Mouse (Mus musculus): ENCODE results near the gene Ly6g6f.

The Ly6g6f gene

DNA sequence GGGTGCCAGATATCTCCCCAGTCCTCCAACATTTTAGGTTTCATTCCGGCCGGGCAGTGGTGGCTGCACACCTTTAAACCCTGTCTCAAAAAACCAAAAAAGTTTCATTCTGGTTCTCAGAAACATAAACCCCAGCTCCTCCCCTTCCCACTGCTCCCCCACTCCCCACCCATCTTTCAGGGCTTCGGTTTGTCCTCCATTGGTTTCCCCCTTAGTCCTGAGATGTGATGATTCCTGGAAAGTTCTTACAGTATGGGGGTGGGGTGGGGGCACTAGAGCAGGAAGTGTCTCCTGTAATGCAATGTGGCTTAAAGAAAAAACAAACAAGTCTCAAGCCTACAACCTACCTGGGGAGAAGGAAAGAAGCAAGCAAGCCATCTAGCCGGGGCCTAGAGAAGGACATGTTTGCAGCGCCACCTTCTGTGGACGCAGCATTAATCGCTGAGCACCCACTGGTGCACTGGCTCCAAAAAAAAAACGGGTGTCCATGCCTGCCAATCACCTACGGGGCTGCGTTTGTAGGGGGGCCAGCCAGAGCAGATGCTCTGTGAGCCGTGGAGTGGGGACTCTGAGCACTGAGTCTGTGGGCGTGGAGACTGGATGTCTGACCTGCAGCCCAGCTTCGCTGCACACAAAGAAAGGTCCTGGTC lies 20.5 kb upstream of the Ly6g6f start:
- DNase-seq (ENCODE audit: low spot score) = peak; percentile 53

GRCm38 (mm10) chr17:35104754-35105153 lies 19.3 kb upstream of the Ly6g6f start:
- DNase-seq (ENCODE audit: low spot score) = peak; percentile 71

GRCm38 (mm10) chr17:35104079-35104478 lies 18.7 kb upstream of the Ly6g6f start:
- peak; percentile 23 for DNase-seq (ENCODE audit: low spot score)

DNA sequence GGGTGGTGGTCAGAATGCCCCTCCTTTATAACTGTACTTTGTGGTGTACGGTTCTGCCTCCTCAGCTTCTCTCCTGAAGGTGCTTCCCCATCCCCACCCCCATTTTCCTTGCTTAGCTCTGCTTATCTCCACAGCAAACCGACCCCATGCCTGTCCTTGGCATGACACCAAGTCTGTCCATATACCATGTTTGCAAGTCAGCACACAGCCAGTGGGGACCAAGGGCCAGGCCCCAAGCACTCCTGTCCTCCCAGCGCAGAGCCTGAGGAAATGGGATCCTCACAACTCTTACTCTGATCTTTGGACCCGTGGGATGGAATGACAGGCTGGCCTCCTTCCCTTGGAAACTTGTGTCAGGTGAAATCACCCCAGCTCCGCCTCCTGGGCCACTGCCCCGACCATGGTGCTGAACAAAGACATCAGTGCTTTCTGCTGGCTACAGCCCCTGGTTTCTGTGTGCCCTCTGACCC lies 17.8 kb upstream of the Ly6g6f start:
- DNase-seq (ENCODE audit: low spot score) = no peak

GRCm38 (mm10) chr17:35102299-35102698 lies 16.9 kb upstream of the Ly6g6f start:
- DNase-seq (ENCODE audit: low spot score) = no peak

- no peak for DNase-seq (ENCODE audit: low spot score)
Measured at GRCm38 (mm10) chr17:35101161-35101560, 15.8 kb upstream of the Ly6g6f start.

DNA sequence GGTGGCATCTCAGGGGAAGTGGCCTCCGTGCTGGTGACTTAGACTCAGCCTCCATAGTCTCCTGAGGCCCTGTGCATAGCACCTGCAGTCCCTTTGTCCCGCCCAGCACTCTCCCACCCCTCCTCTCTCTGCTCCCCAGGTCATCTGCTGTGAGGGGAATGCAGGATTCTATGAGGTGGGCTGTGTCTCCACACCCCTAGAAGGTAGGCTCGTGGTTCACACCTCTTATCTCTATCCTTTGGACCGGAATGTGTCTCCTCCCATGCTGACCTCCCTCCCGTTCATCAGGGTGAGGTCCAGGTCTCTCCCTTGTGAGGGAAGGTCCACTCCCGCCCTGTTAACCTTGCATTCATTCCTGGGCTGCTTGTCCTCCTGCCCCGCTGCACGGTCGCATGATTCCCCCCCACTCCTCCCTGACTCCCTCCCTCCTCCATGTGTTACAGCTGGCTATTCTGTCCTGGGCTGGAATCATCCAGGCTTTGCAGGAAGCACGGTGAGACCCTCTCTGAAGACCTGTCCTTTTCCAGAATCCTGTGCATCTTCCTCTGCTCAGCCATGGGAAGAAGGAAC lies 14.9 kb upstream of the Ly6g6f start:
- no peak for DNase-seq (ENCODE audit: low spot score)

DNA sequence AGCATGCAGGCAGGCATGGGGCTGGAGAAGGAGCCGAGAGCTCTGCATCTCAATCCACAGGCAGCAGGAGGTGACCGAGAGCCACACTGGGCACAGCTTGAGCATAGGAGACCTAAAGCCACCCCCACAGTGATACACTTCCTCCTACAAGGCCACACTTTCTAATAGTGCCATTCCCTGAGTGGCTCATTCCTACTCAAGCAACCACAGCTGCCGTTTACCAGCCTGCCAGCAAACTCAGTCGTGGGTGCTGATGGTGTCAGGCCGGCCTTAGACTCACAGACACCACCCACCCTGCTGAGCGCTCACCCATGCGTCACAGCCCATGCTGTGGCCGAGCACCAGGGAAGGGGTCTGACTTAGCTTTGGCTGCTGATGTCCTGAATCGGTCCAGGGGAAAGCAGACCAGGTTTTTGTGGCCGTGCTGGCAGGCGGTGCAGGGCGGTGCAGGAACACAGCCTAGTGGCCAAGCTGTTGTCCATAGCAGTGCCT lies 11.8 kb upstream of the Ly6g6f start:
- no peak for DNase-seq (ENCODE audit: low spot score)

GRCm38 (mm10) chr17:35096597-35096996 lies 11.2 kb upstream of the Ly6g6f start:
- no peak for DNase-seq (ENCODE audit: low spot score)

DNA sequence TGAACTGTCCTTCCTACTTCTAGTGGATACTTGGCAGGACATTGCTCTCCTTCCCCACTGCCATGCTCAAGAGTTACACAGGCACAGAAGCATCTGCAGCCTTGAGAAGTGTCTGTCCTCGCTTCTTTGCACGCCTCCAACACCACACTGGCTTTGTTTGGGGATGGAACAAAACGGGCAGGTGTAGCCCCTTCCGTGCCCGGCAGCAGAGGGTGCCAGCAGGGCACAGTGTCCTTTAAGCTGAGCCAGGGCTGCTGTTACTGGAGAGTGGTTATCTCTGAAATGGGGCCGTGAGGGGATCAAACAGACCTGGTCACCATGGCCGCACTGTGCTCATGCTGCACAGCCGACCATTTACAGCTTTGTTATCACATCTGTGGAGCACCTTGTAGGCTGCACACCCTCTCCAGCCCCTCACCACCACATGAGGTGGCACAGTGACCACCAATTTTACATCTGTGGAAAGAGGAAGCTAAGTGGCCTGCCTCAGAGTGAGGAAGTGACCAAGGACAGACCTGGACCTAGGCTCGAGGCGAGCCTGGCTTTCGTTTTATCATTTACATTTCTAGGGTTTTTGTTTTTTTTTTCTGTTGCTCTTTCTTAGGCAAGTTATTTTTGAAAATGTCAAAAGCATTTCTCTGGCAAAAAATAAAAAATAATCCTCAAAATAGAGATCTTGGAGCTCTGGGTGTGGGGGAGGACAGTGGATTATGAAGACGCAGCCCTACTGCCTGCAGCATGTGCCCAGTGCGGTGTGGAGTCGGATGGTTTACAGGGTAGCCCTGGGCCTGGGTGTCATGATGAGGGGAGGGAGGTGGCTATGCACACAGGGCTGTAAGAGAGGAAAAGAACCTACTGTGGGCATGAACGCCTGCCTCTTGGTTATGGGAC lies 9.3 kb upstream of the Ly6g6f start:
- DNase-seq (ENCODE audit: low spot score) = no peak

GRCm38 (mm10) chr17:35092403-35093198 lies 7.2 kb upstream of the Ly6g6f start:
- DNase-seq (ENCODE audit: low spot score) = no peak

DNA sequence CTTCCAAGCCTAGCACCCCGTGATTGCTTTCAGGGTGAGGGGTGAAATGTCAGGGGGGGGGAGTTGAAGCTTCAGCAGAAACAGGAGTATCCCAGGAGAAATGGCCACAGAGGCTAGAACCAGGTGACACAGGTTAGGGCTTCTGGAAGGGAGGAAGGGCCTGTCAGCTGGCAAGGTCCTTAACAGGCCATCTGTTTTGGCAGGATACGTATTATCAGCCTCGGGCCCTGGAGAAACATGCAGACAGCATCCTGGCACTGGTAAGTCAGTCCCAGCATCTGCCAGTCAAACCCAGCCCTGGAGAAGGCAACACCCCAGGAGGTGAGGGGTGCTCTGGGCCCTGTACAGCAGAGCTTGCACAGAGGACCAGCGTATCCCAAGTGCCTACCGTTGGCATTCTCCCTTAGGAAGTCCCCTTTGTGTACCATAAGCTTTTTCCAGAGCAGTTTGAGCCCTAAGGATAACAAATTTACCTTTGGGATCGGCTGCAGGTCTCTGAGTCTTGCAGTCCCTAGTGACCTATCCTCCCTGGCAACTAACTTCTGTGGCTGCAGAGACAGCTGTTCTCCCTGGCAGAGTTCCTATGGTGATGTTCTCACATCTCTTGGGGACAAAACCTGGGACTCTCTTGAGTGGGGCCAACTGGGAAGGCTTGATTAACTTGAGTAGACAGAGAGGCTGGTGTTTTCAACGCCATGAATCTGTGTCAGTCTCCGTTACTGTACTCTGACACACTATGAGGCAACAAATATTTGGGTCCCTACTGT lies 4.9 kb upstream of the Ly6g6f start:
- DNase-seq (ENCODE audit: low spot score) = peak; percentile 67

DNA sequence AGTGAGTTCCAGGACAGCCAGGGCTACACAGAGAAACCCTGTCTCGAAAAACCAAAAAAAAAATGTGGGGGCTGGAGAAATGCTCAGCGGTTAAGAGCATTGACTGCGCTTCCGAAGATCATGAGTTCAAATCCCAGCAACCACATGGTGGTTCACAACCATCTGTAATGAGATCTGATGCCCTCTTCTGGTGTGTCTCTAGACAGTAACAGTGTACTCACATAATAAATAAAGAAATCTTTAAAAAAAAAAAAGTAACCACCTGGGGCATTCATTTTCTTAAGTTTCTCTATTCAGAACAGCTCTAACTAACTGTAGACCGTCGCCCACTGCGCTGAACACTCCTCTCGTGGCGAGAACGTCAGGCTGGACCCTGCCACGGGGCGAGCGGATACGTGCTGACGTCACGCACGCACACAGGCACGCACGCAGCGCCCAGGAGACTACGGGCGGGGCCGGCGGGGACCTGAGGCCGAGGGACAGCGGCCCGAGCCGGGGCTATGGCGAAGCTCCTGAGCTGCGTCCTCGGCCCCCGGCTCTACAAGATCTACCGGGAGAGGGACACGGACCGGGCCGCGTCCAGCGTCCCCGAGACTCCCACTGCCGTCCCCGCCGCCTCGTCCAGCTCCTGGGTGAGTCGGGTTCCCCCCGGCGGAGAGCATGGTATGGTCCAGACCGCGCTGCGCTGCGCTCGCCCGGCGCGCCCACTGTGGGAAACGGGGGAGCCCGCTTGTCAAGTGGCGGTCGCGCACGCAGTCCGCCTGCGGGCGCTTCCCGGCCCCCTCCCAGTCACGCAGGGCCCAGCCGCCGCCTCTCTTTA lies 3.6 kb upstream of the Ly6g6f start, which contains the start of gene Abhd16a:
Abhd16a (plus strand) TSS at position 439 of the 820 bp plus-strand sequence.
- DNase-seq (ENCODE audit: low spot score) = peak; percentile 90

DNA sequence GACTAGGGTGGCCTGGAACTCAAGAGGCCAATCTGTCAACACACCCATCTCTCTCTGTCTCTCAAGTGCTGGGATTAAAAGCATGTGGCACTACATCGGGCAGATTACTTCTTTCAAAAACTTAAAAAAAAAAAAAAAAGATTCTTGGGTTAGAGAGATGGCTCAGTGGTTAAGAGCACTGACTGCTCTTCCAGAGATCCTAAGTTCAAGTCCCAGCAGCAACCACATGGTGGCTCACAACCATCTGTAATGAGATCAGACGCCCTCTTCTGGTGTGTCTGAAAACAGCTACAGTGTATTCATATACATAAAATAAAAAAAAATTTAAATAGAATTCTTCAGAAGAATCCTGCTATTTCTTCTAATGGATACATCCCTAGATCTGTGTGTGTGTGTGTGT lies 2.7 kb upstream of the Ly6g6f start:
- DNase-seq (ENCODE audit: low spot score) = no peak

DNA sequence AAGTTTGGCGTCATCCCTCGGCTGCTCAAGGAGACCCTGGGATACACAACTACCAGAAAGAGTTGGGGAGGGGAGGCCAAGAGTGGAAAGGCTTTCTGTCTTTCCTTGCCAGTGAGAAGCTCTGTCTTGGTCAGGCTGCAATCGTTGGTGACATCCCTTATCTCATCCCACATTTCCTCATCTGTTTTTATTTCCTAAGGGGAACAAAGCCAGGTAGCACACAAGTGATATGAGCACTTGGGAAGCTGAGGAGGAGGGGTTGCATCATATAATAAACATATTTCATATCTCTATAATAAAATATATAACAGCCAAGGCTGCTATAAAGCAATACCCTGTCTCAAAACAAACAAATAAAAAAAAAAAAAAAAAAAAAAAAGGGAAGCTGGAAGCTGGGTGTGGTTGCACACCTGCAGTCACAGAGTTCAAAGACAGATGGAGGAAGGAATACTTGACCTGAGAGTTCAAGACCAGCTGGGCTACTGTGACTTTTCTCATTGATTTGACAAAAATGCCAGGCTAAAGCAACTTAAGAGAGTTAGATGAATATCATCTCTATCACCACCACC lies 1.4 kb downstream of the Ly6g6f start:
- no peak for DNase-seq (ENCODE audit: low spot score)

DNA sequence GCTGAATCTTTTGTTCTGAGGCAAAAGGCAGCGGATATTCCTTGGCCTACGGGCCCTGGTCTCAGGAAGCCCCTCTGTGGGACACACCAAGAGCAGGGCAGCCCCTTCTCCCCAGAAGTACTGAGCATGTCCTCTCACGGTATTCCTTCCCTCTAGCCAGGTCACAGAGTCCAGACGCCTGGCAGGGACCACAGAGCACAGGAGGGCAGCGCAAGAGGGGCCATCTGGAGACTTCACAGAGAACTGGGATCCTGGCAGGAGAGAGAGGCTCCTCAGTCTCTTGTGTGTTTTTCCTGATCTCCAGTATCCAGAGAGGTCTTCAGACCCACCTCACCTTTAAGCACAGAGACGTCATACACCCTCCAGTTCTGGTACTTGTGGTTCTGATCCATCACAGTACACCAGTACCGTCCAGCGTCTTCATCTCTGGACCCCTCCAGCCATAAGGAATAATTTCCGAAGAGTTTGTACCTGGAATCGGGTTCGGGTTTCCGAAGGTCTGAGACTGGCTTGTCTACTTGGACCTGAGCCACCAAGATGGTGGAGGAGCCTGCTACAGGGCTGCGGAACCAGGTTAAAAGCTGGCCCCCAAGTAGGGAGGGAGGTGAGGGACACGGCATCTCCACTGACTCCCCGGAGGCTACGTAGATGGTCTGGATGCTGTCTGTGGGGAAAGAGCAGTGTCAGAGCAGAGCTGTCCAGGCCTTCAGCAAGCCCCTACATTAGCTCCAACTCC lies 2.4 kb downstream of the Ly6g6f start:
- DNase-seq (ENCODE audit: low spot score) = no peak

GRCm38 (mm10) chr17:35080710-35081109 lies 4.7 kb downstream of the Ly6g6f start:
- DNase-seq (ENCODE audit: low spot score) = no peak

GRCm38 (mm10) chr17:35080248-35080647 lies 5.2 kb downstream of the Ly6g6f start:
- peak; percentile 45 for DNase-seq (ENCODE audit: low spot score)

DNA sequence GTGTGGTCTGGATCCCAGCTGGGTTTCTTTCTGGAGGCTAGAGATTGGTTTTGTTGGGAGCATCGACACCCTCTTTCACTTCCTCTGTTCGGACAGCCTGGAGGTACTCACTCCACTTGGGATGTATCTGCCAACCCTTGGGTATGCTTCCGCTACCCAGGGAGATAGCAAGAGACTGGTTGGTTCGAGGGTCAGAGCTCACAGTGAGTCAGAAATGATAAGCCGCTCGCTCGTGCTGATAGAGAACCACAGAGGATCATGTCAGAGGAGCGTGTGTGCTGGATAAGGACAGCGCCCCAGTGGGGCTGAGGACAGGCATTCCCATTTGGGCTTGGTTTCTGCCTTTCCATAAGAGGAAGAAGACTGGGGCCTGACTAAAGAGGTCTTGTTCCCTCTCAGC lies 5.6 kb downstream of the Ly6g6f start:
- DNase-seq (ENCODE audit: low spot score) = peak; percentile 80
